Mouse (Mus musculus) kidney, embryonic 16.5 days (tissue): ENCODE data around the gene B3galt1. TPM values are rescaled to one million over a fixed set of nuclear protein-coding genes. Genes with fewer than 3 reads are reported as not detected.
A peak's percentile ranks its signal among the peaks of the same experiment; 100 is the strongest.

Source experiments
- ATAC-seq: fragments of 200-750 bp; cut with Nextera tagmentation; 2 replicates; pipeline ENCODE4 v1.8.0; 2017; ENCODE audit warnings: moderate TSS enrichment; ENCODE audit not compliant: low FRiP score, low TSS enrichment
- H3K27ac ChIP-seq: fragments of 300-500 bp; sonication (generic); 2 replicates; pipeline ENCODE4 v1.5.1; 2014; ENCODE audit warnings: low read length
- H3K27me3 ChIP-seq: fragments of 300-500 bp; sonication (generic); 2 replicates; pipeline ENCODE4 v1.6.1; 2014; ENCODE audit warnings: low read length, control low read depth, mixed read lengths; ENCODE audit not compliant: insufficient read depth
- H3K36me3 ChIP-seq: fragments of 300-500 bp; sonication (generic); 2 replicates; pipeline ENCODE4 v1.6.1; 2014; ENCODE audit warnings: low read length, control low read depth, mixed read lengths; ENCODE audit not compliant: insufficient read depth
- H3K4me1 ChIP-seq: fragments of 300-500 bp; sonication (generic); 2 replicates; pipeline ENCODE4 v1.6.1; 2014; ENCODE audit warnings: low read length, control low read depth, mixed read lengths; ENCODE audit not compliant: insufficient read depth
- H3K4me2 ChIP-seq: fragments of 300-500 bp; sonication (generic); replicated peaks from 2 replicates; pipeline ENCODE4 v1.6.1; 2014; ENCODE audit warnings: low read depth, low read length
- H3K4me3 ChIP-seq: fragments of 300-500 bp; sonication (generic); 2 replicates; pipeline ENCODE4 v1.5.1; 2014; ENCODE audit warnings: mild to moderate bottlenecking, low read length
- H3K9ac ChIP-seq: fragments of 300-500 bp; sonication (generic); replicated peaks from 2 replicates; pipeline ENCODE4 v1.6.1; 2014; ENCODE audit warnings: low read length
- H3K9me3 ChIP-seq: fragments of 300-500 bp; sonication (generic); 2 replicates; pipeline ENCODE4 v1.6.1; 2016; ENCODE audit warnings: low read length, control low read depth
- WGBS: fragments of 180-500 bp; shearing (Covaris S2); extraction: QIAGEN DNeasy Blood & Tissue Kit; methylation state at CpG from one replicate; pipeline ENCODE4 v1.1.7; 2014; 5-methylcytosine and 5-hydroxymethylcytosine counted together
- polyA plus RNA-seq: library from polyadenylated mRNA; unstranded; fragments of >200 nt; fragmentation: Nextera tagmentation; extraction: Ambion mirVana; gene quantifications from 2 replicates; pipeline ENCODE4 v1.2.1, GENCODE M21; 2015

The B3galt1 gene
- polyA plus RNA-seq, 1 experiment from 2014 or later: 4.9 TPM

DNA sequence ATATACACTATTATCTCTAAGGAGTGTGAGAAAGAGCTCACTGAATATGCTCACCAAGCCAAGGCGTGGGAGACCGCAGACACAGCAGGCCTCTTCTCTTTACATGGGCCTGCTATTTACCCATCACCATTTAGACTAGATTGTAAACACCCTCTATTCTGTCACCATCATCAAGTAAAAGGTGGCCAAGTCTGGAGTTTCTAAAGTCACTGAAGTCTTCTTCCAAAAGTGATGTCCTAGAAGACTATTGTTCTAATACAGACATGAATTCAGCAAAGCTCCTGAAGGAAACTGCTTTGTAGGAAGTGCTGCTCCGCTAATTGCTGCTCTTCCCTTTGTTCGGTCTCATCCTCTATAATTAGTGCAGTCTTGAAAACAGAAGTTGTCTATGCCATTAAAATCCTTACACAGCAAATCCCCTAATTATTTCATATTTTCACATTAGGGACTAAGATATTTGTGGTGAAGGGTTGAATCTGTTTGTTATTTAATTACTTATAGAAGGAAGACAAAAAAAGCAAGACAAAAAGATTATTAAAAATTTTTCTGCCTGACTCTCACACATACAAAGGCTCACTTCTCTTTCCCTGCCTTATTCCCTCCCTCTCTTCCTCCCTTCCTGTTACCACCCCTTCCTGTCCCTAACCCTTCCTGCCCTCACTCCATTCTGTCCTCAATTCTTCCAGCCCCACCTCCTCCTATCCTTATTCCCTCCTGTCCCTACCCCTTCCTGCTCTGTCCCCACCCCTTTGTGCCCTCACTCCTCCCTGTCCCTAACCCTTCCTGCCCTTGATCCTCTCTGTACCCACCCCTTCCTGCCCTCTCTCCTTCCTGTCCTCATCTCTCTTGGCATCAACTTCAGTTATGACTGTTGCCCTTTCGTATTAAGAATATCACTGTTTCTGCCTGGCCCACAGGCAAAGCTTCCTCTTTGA is 514.0 kb downstream of the B3galt1 start:
- ATAC-seq: 0 out of 2 replicates have a peak, but pooled peaks have one; percentile 42
- Histone ChIP-seq H3K4me3 (no peak overlapping the region), H3K9me3 (no peaks in the 10 kb centered on the region), H3K27me3 (no peaks in the 10 kb centered on the region), H3K4me1 (no peaks in the 10 kb centered on the region), H3K36me3 (no peaks in the 10 kb centered on the region), H3K4me2 (no peak overlapping the region), H3K9ac (no peak overlapping the region), H3K27ac (no peak overlapping the region)
- WGBS: 83% methylated on average over 5 of the region's 5 CpGs

DNA sequence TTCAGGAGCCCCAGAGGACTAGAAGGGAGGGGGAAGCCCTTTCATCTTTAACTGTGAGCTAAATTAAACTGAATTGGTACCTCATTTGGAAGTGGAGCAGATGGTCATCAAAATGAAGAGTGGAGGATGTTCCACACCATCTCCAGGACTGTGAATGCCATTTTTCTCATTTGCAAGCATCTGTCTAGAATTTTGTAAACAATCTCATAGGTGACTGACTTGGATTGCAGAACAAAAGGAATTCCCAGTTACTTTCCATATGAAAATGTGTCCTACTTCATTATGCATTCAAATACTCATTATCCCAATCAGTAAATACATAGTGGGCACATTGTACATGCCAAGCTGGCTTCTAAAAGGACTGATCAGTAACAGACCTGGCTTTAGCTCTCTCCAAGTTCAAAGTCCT is 515.2 kb downstream of the B3galt1 start:
- Histone ChIP-seq H3K9ac (no peak overlapping the region), H3K9me3 (no peaks in the 10 kb centered on the region), H3K4me3 (no peak overlapping the region), H3K4me2 (no peak overlapping the region), H3K27ac (no peak overlapping the region), H3K27me3 (no peaks in the 10 kb centered on the region), H3K36me3 (no peaks in the 10 kb centered on the region), H3K4me1 (no peaks in the 10 kb centered on the region; the same call in 1 of the 2 replicates)
- ATAC-seq: no peak

DNA sequence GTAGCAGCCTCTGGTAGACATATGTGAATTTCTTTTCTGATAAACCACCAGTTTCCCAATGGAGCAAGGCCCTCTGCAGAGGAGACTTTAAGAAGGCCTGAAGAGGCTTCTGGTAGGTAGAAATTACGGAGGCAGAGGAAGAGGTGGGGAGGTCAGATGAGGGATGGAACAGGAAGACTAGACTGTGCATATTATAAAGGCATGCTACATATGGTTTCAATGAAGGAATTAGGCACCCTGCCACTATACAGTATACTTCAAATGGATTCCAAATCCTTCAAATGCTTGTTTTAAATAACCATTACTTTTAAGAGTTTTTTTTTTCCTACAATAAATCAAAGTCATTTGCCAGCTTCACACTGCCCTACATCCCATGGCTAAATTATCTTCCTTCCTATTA is 518.8 kb downstream of the B3galt1 start:
- no peak overlapping the region for H3K9ac ChIP-seq
- H3K4me1 ChIP-seq: no peaks in the 10 kb centered on the region; the same call in 1 of the 2 replicates
- no peak overlapping the region for H3K27ac ChIP-seq
- H3K4me2 ChIP-seq: no peak overlapping the region
- no peak overlapping the region for H3K4me3 ChIP-seq
- no peaks in the 10 kb centered on the region for H3K9me3 ChIP-seq
- ATAC-seq: no peak
- no peaks in the 10 kb centered on the region for H3K36me3 ChIP-seq
- no peaks in the 10 kb centered on the region for H3K27me3 ChIP-seq
- WGBS: 68% methylated on average over 1 of the region's 1 CpGs

DNA sequence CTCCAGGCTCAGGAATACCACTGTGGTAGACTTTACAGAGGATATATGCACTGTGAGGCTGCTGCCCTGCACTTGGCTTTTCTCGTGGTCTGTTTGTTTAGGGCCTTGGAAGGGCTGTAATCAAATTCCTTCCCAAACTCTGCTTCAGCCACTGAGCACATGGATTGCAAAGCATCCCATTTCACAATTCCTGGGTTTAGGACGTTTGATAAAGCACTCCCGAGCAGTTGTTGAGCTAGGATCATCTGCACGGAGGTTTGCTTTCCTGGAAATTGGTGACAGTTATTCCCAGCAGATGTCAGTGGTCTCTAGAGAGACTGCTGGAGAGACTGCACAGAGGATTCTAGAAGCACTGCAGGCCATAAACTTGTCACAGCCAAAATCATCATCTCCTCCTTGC is 520.4 kb downstream of the B3galt1 start:
- no peaks in the 10 kb centered on the region; the same call in 1 of the 2 replicates for H3K4me1 ChIP-seq
- H3K9ac ChIP-seq: no peak overlapping the region
- no peaks in the 10 kb centered on the region for H3K9me3 ChIP-seq
- H3K27me3 ChIP-seq: no peaks in the 10 kb centered on the region
- H3K36me3 ChIP-seq: no peaks in the 10 kb centered on the region
- H3K4me3 ChIP-seq: no peak overlapping the region
- no peak for ATAC-seq
- no peak overlapping the region for H3K4me2 ChIP-seq
- WGBS: 26% methylated on average over 4 of the region's 4 CpGs
- H3K27ac ChIP-seq: peak overlapping the region; percentile 45; the same call in 1 of the 2 replicates

DNA sequence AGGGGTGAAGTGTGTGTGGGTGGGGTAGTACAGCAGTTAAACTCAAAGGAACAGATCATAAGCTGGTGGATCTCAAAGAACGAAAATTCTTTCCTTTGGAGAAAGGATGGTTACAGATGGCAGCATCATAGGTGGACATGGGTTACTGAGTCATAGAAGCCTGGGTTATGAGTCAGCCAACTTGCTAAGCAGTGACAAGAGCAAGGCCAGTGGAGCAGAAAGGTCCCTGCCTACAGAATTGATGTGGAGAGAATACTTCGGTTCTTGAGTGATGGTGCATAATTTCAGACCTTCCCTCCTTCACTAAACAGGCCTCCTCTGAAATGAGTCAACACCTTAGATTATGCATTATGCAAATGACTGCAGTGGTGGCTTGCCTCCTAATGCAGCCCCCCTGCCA is 525.9 kb downstream of the B3galt1 start:
- WGBS: 61% methylated on average over 2 of the region's 2 CpGs
- Histone ChIP-seq H3K27me3 (no peaks in the 10 kb centered on the region), H3K9me3 (no peaks in the 10 kb centered on the region), H3K4me3 (no peak overlapping the region), H3K9ac (no peak overlapping the region), H3K4me2 (no peak overlapping the region), H3K4me1 (no peaks in the 10 kb centered on the region; the same call in 1 of the 2 replicates), H3K36me3 (no peaks in the 10 kb centered on the region), H3K27ac (no peak overlapping the region)
- ATAC-seq: no peak

DNA sequence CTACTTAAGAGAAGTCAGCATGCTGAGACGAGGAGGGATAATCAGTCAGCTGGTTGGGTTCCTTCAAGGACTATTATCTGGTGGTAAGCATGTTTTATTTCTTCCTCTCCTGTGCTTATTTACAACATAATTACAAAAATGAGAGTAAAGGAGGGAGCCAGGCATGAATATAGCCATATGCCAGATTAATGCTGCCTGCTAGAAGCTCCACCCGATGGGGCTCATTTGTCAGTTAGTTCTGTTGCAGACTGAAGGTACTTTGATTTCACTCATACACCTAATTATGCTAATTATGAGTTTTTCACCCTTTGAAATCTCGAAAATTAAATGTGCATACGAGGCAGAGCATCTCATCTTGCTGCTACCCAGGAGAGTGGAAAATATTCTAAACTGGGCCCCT is 539.0 kb downstream of the B3galt1 start:
- H3K36me3 ChIP-seq: no peaks in the 10 kb centered on the region
- H3K9me3 ChIP-seq: no peaks in the 10 kb centered on the region
- H3K4me3 ChIP-seq: no peak overlapping the region
- ATAC-seq: no peak
- H3K27ac ChIP-seq: no peak overlapping the region
- no peak overlapping the region for H3K4me2 ChIP-seq
- no peak overlapping the region for H3K9ac ChIP-seq
- WGBS: 71% methylated on average over 4 of the region's 4 CpGs
- no peaks in the 10 kb centered on the region for H3K4me1 ChIP-seq
- no peaks in the 10 kb centered on the region for H3K27me3 ChIP-seq

DNA sequence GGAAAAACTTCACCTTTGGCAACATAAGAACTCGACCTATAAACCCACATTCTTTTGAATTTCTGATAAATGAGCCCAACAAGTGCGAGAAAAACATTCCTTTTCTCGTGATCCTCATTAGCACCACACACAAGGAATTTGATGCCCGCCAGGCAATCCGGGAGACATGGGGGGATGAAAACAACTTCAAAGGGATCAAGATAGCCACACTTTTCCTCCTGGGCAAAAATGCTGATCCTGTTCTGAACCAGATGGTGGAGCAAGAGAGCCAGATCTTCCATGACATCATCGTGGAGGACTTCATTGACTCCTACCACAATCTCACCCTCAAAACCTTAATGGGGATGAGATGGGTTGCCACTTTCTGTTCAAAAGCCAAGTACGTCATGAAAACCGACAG is 552.4 kb downstream of the B3galt1 start:
- ATAC-seq: no peak
- Histone ChIP-seq H3K4me3 (no peak overlapping the region), H3K4me2 (no peak overlapping the region), H3K27ac (no peak overlapping the region), H3K9me3 (no peaks in the 10 kb centered on the region), H3K9ac (no peak overlapping the region), H3K27me3 (no peaks in the 10 kb centered on the region), H3K4me1 (no peaks in the 10 kb centered on the region), H3K36me3 (no peaks in the 10 kb centered on the region)
- whole genome bisulfite sequencing: 77% methylated on average over 8 of the region's 8 CpGs

DNA sequence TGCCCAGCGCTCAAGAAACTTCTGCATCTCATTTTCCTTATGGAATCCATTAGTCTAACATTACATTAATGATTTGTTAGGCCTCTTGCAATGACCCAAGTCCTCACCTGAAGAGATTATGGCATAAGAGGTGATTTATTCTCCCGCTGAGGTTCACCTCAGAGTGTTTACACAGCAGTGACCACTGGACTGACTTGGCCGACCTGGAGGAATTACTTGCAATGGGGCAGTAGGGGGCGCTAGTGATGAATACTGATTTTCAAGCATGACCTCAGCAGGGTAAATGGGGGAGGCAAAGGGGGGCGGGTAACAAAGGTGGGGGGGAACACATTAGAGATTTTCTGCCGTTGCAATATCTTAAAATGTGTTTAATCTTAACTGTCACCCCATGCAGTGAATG is 559.1 kb downstream of the B3galt1 start:
- no peaks in the 10 kb centered on the region for H3K27me3 ChIP-seq
- no peak for ATAC-seq
- H3K9me3 ChIP-seq: 0 out of 2 replicates have a peak, but pooled peaks cover 3% of the 10 kb centered on the region
- H3K27ac ChIP-seq: no peak overlapping the region
- H3K9ac ChIP-seq: no peak overlapping the region
- no peak overlapping the region for H3K4me3 ChIP-seq
- 57% methylated on average over 6 of the region's 6 CpGs for WGBS
- no peak overlapping the region for H3K4me2 ChIP-seq
- H3K36me3 ChIP-seq: no peaks in the 10 kb centered on the region
- no peaks in the 10 kb centered on the region for H3K4me1 ChIP-seq

DNA sequence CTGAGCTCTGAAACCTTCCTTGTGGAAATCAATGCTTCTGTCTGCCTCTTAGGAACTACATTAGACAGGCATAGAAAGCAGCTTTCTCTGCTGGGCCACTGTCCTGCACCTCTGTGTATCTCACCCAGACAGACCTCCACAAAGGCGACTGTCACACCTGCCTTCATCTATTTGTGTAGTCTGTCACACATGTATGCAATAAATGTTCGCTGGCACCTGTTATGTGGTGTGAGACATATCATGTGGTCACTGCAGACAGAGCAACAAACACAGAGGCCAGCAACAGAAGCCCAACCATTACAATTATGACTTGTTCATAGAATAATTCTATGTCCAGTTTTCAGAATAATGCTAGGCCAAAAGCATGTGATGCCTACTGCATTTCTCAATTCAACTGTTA is 575.4 kb downstream of the B3galt1 start:
- H3K27me3 ChIP-seq: no peaks in the 10 kb centered on the region
- ATAC-seq: no peak
- 0 out of 2 replicates have a peak, but pooled peaks cover 4% of the 10 kb centered on the region for H3K9me3 ChIP-seq
- no peaks in the 10 kb centered on the region for H3K4me1 ChIP-seq
- H3K9ac ChIP-seq: no peak overlapping the region
- H3K27ac ChIP-seq: no peak overlapping the region
- 90% methylated on average over 2 of the region's 2 CpGs for WGBS
- H3K4me2 ChIP-seq: no peak overlapping the region
- no peaks in the 10 kb centered on the region for H3K36me3 ChIP-seq
- no peak overlapping the region for H3K4me3 ChIP-seq

DNA sequence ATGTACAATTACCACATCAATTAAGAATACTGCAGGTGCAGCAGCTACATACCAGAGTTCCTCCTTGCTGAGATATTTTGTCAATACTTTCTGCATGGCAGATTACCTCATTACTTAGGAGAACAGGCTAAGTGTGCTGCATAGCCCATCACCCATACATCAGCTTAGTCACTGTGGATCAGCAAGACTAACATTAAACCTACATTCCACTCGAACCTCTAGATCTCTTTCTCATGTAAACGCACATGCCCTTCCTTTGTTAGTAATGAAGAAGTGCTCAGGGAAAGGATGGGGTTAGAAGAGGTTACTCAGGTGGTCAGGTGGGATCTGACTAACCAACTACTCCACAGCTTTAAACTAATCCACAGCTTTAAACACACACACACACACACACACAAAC is 577.6 kb downstream of the B3galt1 start:
- H3K9me3 ChIP-seq: 0 out of 2 replicates have a peak, but pooled peaks cover 4% of the 10 kb centered on the region
- H3K4me1 ChIP-seq: no peaks in the 10 kb centered on the region
- H3K4me2 ChIP-seq: no peak overlapping the region
- no peak overlapping the region for H3K4me3 ChIP-seq
- 86% methylated on average over 2 of the region's 2 CpGs for WGBS
- H3K27ac ChIP-seq: no peak overlapping the region
- ATAC-seq: no peak
- no peaks in the 10 kb centered on the region for H3K27me3 ChIP-seq
- H3K36me3 ChIP-seq: no peaks in the 10 kb centered on the region
- no peak overlapping the region for H3K9ac ChIP-seq
